In genomic region chr2:116974569-116975060, GRCm38 (mm10) we compare ENCODE assay signal across 7 mouse cellular contexts.
A peak's percentile ranks its signal among the peaks of the same experiment; 100 is the strongest.
DNase-seq lines count a peak whose midpoint lies in the region; ATAC-seq and TF ChIP-seq lines count a peak whose summit lies in the region.

No protein-coding gene starts in this region.

- H3K4me3 ChIP-seq in megakaryocyte, embryonic 14.5 days (replicated peaks), result peak overlapping the region; percentile 93
- H3K4me3 ChIP-seq in forebrain, embryonic 13.5 days, result peak overlapping the region; percentile 46
- no peak overlapping the region for H3K4me3 ChIP-seq in limb, embryonic 15.5 days
- peak overlapping the region; percentile 64 for H3K4me3 ChIP-seq in stomach, embryonic 16.5 days (replicated peaks; ENCODE audit: low read length)
- H3K4me3 ChIP-seq in thymus, adult 2 months (ENCODE audit: control insufficient read depth, insufficient read depth, low read length), result no peak overlapping the region

- H3K4me1 ChIP-seq in megakaryocyte, embryonic 14.5 days, result peaks cover 88% of the 10 kb centered on the region
- peaks cover 60% of the 10 kb centered on the region for H3K4me1 ChIP-seq in forebrain, embryonic 13.5 days
- H3K4me1 ChIP-seq in limb, embryonic 15.5 days, result peaks cover 52% of the 10 kb centered on the region
- peaks cover 39% of the 10 kb centered on the region for H3K4me1 ChIP-seq in stomach, embryonic 16.5 days (ENCODE audit: control insufficient read depth, insufficient read depth, low read length)
- peaks cover 10% of the 10 kb centered on the region for H3K4me1 ChIP-seq in thymus, adult 2 months (replicated peaks; ENCODE audit: control insufficient read depth, insufficient read depth, low read length)

- H3K9ac ChIP-seq in forebrain, embryonic 13.5 days, result peak overlapping the region; percentile 82
- no peak overlapping the region for H3K9ac ChIP-seq in limb, embryonic 15.5 days
- peak overlapping the region; percentile 90 for H3K9ac ChIP-seq in stomach, embryonic 16.5 days (ENCODE audit: low read length)

- H3K9me3 ChIP-seq in megakaryocyte, embryonic 14.5 days, result no peaks in the 10 kb centered on the region
- H3K9me3 ChIP-seq in forebrain, embryonic 13.5 days (replicated peaks), result no peaks in the 10 kb centered on the region
- no peaks in the 10 kb centered on the region for H3K9me3 ChIP-seq in limb, embryonic 15.5 days
- H3K9me3 ChIP-seq in stomach, embryonic 16.5 days (replicated peaks; ENCODE audit: control insufficient read depth, low read length), result no peaks in the 10 kb centered on the region

- no peak for DNase-seq in thymus, adult 2 months
- no peak for DNase-seq in right cerebral cortex, postnatal 25 days

- H3K4me2 ChIP-seq in forebrain, embryonic 13.5 days, result peak overlapping the region; percentile 66
- peak overlapping the region; percentile 90 for H3K4me2 ChIP-seq in limb, embryonic 15.5 days
- peak overlapping the region; percentile 84 for H3K4me2 ChIP-seq in stomach, embryonic 16.5 days (ENCODE audit: low read depth, low read length)

- no peak for TF ChIP-seq CTCF in thymus, adult 2 months (IDR thresholded peaks at IDR 0.05; ENCODE audit: borderline replicate concordance, control insufficient read depth, extremely low read depth, insufficient read depth, low read length, poor library complexity)

- no peaks in the 10 kb centered on the region for H3K27me3 ChIP-seq in megakaryocyte, embryonic 14.5 days (replicated peaks)
- H3K27me3 ChIP-seq in forebrain, embryonic 13.5 days, result peaks cover 3% of the 10 kb centered on the region; the same call in 1 of the 2 replicates
- no peaks in the 10 kb centered on the region for H3K27me3 ChIP-seq in limb, embryonic 15.5 days
- no peaks in the 10 kb centered on the region for H3K27me3 ChIP-seq in stomach, embryonic 16.5 days (ENCODE audit: control insufficient read depth, insufficient read depth, low read length)
- peaks cover 3% of the 10 kb centered on the region; the same call in 1 of the 2 replicates for H3K27me3 ChIP-seq in thymus, adult 2 months (ENCODE audit: control insufficient read depth, insufficient read depth, low read length)

- ATAC-seq in megakaryocyte, adult 5-6 weeks (ENCODE audit: poor library complexity, severe bottlenecking), result no peak
- ATAC-seq in forebrain, embryonic 13.5 days, result no peak
- ATAC-seq in limb, embryonic 15.5 days (ENCODE audit: insufficient number of reproducible peaks, low FRiP score, low TSS enrichment, low read depth), result no peak
- ATAC-seq in stomach, embryonic 16.5 days (ENCODE audit: insufficient read depth, low FRiP score), result no peak

- peak overlapping the region; percentile 98 for H3K27ac ChIP-seq in forebrain, embryonic 13.5 days
- peak overlapping the region; percentile 95 for H3K27ac ChIP-seq in limb, embryonic 15.5 days
- peak overlapping the region; percentile 97 for H3K27ac ChIP-seq in stomach, embryonic 16.5 days (ENCODE audit: low read length)
- H3K27ac ChIP-seq in thymus, adult 2 months (ENCODE audit: control insufficient read depth, insufficient read depth, low read length), result no peak overlapping the region

- WGBS in forebrain, embryonic 13.5 days, result 7% methylated on average over 7 of the region's 7 CpGs
- WGBS in limb, embryonic 15.5 days, result 35% methylated on average over 7 of the region's 7 CpGs
- WGBS in stomach, embryonic 16.5 days, result 40% methylated on average over 7 of the region's 7 CpGs
- WGBS in thymus, adult 2 months, result 74% methylated on average over 7 of the region's 7 CpGs

- H3K36me3 ChIP-seq in megakaryocyte, embryonic 14.5 days (replicated peaks; ENCODE audit: low read length), result no peaks in the 10 kb centered on the region
- no peaks in the 10 kb centered on the region for H3K36me3 ChIP-seq in forebrain, embryonic 13.5 days (ENCODE audit: poor library complexity, severe bottlenecking)
- H3K36me3 ChIP-seq in limb, embryonic 15.5 days, result no peaks in the 10 kb centered on the region
- H3K36me3 ChIP-seq in stomach, embryonic 16.5 days (ENCODE audit: control insufficient read depth, insufficient read depth, low read length), result no peaks in the 10 kb centered on the region
- no peaks in the 10 kb centered on the region for H3K36me3 ChIP-seq in thymus, adult 2 months (ENCODE audit: control insufficient read depth, insufficient read depth, low read length)

- no peak for TF ChIP-seq POLR2A in thymus, adult 2 months (IDR thresholded peaks at IDR 0.05; ENCODE audit: control insufficient read depth, extremely low read depth, insufficient read depth, low read length, poor library complexity)

Comparison
In these comparisons a context has a peak if more than half of its experiments do, and no peak if none do; other contexts are left out.
1. H3K4me3 ChIP-seq: peak in megakaryocyte, embryonic 14.5 days (single experiment), forebrain, embryonic 13.5 days (single experiment) and stomach, embryonic 16.5 days (single experiment); none in limb, embryonic 15.5 days (single experiment) and thymus, adult 2 months (single experiment).
2. Peak in every context shown above with its lines, with median percentiles within 50 percentile points of each other: H3K4me2 ChIP-seq.